Mouse (Mus musculus) hindbrain, embryonic 12.5 days (tissue): ENCODE data around the gene Nostrin. TPM values are rescaled to one million over a fixed set of nuclear protein-coding genes. Genes with fewer than 3 reads are reported as not detected.

Source experiments
- ATAC-seq: fragments of 200-750 bp; cut with Nextera tagmentation; 2 replicates; pipeline ENCODE4 v1.8.0; 2017; ENCODE audit warnings: moderate TSS enrichment; ENCODE audit not compliant: low FRiP score
- H3K27ac ChIP-seq: fragments of 300-500 bp; sonication (generic); 2 replicates; pipeline ENCODE4 v1.5.1; 2016; ENCODE audit warnings: mild to moderate bottlenecking
- H3K27me3 ChIP-seq: fragments of 300-500 bp; sonication (generic); 2 replicates; pipeline ENCODE4 v1.6.1; 2016; ENCODE audit warnings: mild to moderate bottlenecking
- H3K36me3 ChIP-seq: fragments of 300-500 bp; sonication (generic); 2 replicates; pipeline ENCODE4 v1.6.1; 2016; ENCODE audit warnings: mild to moderate bottlenecking
- H3K4me1 ChIP-seq: fragments of 300-500 bp; sonication (generic); 2 replicates; pipeline ENCODE4 v1.6.1; 2016
- H3K4me2 ChIP-seq: fragments of 300-500 bp; sonication (generic); replicated peaks from 2 replicates; pipeline ENCODE4 v1.6.1; 2016; ENCODE audit warnings: mild to moderate bottlenecking
- H3K4me3 ChIP-seq: fragments of 300-500 bp; sonication (generic); 2 replicates; pipeline ENCODE4 v1.5.1; 2016; ENCODE audit warnings: mild to moderate bottlenecking
- H3K9ac ChIP-seq: fragments of 300-500 bp; sonication (generic); 2 replicates; pipeline ENCODE4 v1.6.1; 2016; ENCODE audit warnings: mild to moderate bottlenecking, moderate library complexity
- H3K9me3 ChIP-seq: fragments of 300-500 bp; sonication (generic); replicated peaks from 2 replicates; pipeline ENCODE4 v1.6.1; 2016; ENCODE audit warnings: mild to moderate bottlenecking
- WGBS: fragments of 180-500 bp; shearing (Covaris S2); methylation state at CpG from one replicate; pipeline ENCODE4 v1.1.7; 2016; 5-methylcytosine and 5-hydroxymethylcytosine counted together
- polyA plus RNA-seq: library from polyadenylated mRNA; unstranded; fragments of >200 nt; fragmentation: Nextera tagmentation; extraction: Ambion mirVana; gene quantifications from 2 replicates; pipeline ENCODE4 v1.2.1, GENCODE M21; 2016

Gene Nostrin
- polyA plus RNA-seq, 1 experiment from 2014 or later, result 0.72 TPM

GRCm38 (mm10) chr2:69132046-69132445, 3.6 kb upstream of the Nostrin start:
- no peaks in the 10 kb centered on the region for H3K36me3 ChIP-seq
- no peaks in the 10 kb centered on the region for H3K27me3 ChIP-seq
- H3K9ac ChIP-seq, result no peak overlapping the region
- 61% methylated on average over 3 of the region's 3 CpGs for WGBS
- no peak overlapping the region for H3K27ac ChIP-seq
- H3K4me3 ChIP-seq, result no peak overlapping the region
- H3K9me3 ChIP-seq, result no peaks in the 10 kb centered on the region
- no peak for ATAC-seq
- H3K4me1 ChIP-seq, result peaks cover 13% of the 10 kb centered on the region
- H3K4me2 ChIP-seq, result no peak overlapping the region

DNA sequence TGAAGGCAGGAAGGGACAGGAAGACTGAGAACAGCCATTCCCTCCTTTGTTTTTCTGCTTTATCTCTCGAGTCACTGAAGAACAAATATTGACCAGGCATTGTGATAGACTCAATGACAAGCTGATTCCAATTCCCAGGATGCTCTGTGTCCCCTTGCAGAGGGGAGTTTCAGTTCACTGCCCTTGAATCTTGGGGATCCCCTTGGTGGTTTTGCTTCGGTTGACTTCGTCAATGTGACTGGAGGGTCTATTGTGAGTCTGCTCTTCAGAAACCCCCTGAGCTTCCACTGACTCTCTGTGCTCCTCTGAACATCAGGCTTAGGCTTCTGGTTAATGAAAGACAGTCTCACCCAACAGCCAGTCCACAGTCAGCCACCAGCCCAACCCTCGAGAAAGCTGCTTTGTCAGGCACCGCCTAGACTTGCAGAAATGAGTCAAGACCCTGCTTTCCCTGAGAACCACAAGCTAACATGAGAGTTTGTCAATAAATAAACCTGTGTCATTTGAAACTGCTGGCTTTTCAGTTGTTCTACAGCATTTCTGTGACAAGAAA, 3.0 kb upstream of the Nostrin start:
- Histone ChIP-seq H3K27ac (no peak overlapping the region), H3K9ac (no peak overlapping the region), H3K9me3 (no peaks in the 10 kb centered on the region), H3K27me3 (no peaks in the 10 kb centered on the region), H3K4me1 (peaks cover 13% of the 10 kb centered on the region), H3K36me3 (no peaks in the 10 kb centered on the region), H3K4me2 (no peak overlapping the region), H3K4me3 (no peak overlapping the region)
- 32% methylated on average over 5 of the region's 5 CpGs for WGBS
- no peak for ATAC-seq

DNA sequence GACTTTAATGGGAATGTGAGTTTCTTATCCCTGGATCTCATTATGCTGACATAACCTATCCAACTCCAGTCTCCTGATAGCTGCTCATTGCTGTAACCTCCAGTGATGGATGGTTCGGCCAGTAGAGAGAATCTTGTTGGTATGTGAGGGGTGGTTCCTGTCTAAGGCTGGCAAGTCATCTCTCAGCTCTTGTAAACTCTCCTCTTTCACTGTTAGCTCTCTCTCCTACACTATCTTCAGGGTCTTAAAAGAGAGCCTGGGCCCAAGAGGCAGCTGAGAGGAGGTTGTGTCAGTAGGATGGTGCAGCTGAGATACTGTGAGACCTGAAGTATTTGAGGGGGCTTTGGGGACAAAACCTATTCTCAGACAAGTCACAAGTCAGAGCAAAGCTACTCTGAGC, 1.4 kb upstream of the Nostrin start:
- Histone ChIP-seq H3K36me3 (no peaks in the 10 kb centered on the region), H3K27me3 (no peaks in the 10 kb centered on the region), H3K4me3 (no peak overlapping the region), H3K27ac (no peak overlapping the region), H3K4me1 (peaks cover 8% of the 10 kb centered on the region), H3K4me2 (no peak overlapping the region), H3K9ac (no peak overlapping the region), H3K9me3 (no peaks in the 10 kb centered on the region)
- no peak for ATAC-seq
- 83% methylated on average over 1 of the region's 1 CpGs for WGBS

DNA sequence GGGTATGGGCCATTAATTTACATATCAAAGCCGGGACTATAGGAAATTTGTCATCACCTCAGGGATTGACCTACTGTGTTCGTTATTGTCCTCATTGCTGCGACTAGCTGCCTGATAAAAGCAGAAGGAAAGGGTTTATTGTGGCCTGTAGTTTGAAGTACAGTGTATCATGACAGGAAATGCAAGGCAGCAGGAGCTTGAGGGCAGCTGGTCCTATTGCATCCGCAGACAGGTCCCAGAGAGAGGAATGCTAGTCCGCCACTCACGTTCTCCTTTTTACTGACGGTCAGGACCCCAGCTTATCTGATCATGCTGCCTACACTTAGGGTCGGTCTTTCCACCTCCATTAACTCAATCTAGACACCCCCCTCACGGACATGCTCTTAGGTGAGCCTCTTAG, 663 bp upstream of the Nostrin start:
- 0 out of 2 replicates have a peak, but pooled peaks cover under 1% of the 10 kb centered on the region for H3K4me1 ChIP-seq
- H3K4me3 ChIP-seq, result no peak overlapping the region
- H3K4me2 ChIP-seq, result no peak overlapping the region
- H3K27ac ChIP-seq, result no peak overlapping the region
- no peak overlapping the region for H3K9ac ChIP-seq
- H3K36me3 ChIP-seq, result no peaks in the 10 kb centered on the region
- 78% methylated on average over 9 of the region's 9 CpGs for WGBS
- no peak for ATAC-seq
- no peaks in the 10 kb centered on the region for H3K27me3 ChIP-seq
- H3K9me3 ChIP-seq, result no peaks in the 10 kb centered on the region

- ATAC-seq, result no peak
- 92% methylated on average over 10 of the region's 10 CpGs for WGBS
- no peak overlapping the region for H3K4me2 ChIP-seq
- H3K9ac ChIP-seq, result no peak overlapping the region
- H3K9me3 ChIP-seq, result no peaks in the 10 kb centered on the region
- H3K27me3 ChIP-seq, result no peaks in the 10 kb centered on the region
- H3K36me3 ChIP-seq, result no peaks in the 10 kb centered on the region
- no peak overlapping the region for H3K4me3 ChIP-seq
- no peak overlapping the region for H3K27ac ChIP-seq
- H3K4me1 ChIP-seq, result no peaks in the 10 kb centered on the region
Observed at GRCm38 (mm10) chr2:69137406-69138084, 1.9 kb downstream of the Nostrin start.

GRCm38 (mm10) chr2:69138759-69139158, 3.2 kb downstream of the Nostrin start:
- no peak for ATAC-seq
- no peak overlapping the region for H3K27ac ChIP-seq
- no peaks in the 10 kb centered on the region for H3K4me1 ChIP-seq
- no peaks in the 10 kb centered on the region for H3K27me3 ChIP-seq
- H3K36me3 ChIP-seq, result no peaks in the 10 kb centered on the region
- H3K9me3 ChIP-seq, result no peaks in the 10 kb centered on the region
- H3K4me3 ChIP-seq, result no peak overlapping the region
- H3K4me2 ChIP-seq, result no peak overlapping the region
- no peak overlapping the region for H3K9ac ChIP-seq
- WGBS, result 84% methylated on average over 4 of the region's 4 CpGs

GRCm38 (mm10) chr2:69140215-69140614, 4.6 kb downstream of the Nostrin start:
- no peak overlapping the region for H3K27ac ChIP-seq
- no peak for ATAC-seq
- 68% methylated on average over 2 of the region's 2 CpGs for WGBS
- no peak overlapping the region for H3K4me2 ChIP-seq
- no peaks in the 10 kb centered on the region for H3K27me3 ChIP-seq
- no peak overlapping the region for H3K9ac ChIP-seq
- H3K4me1 ChIP-seq, result no peaks in the 10 kb centered on the region
- H3K4me3 ChIP-seq, result no peak overlapping the region
- H3K36me3 ChIP-seq, result no peaks in the 10 kb centered on the region
- H3K9me3 ChIP-seq, result no peaks in the 10 kb centered on the region

DNA sequence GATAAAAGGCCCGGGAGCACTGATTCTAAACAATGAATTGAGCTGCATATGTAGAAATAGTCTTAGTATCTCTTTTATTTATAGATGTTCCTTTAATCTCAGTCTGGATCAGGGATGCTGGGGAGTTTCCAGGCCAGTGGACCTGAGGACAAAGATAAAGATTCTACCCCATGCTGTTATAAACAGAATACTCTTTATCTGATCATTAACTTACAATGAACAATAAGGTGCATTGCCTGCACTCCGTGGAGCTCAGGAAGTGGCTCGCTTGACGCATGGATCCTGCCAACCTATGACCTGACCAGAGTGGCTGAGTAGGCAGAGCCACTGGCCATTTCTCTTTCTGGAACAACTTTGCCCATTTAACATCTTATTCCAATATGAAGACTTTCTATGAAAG, 5.2 kb downstream of the Nostrin start:
- Histone ChIP-seq H3K27me3 (no peaks in the 10 kb centered on the region), H3K4me3 (no peak overlapping the region), H3K36me3 (no peaks in the 10 kb centered on the region), H3K9ac (no peak overlapping the region), H3K4me1 (no peaks in the 10 kb centered on the region), H3K9me3 (no peaks in the 10 kb centered on the region), H3K4me2 (no peak overlapping the region), H3K27ac (no peak overlapping the region)
- WGBS, result 54% methylated on average over 4 of the region's 4 CpGs
- no peak for ATAC-seq

- Histone ChIP-seq H3K4me1 (no peaks in the 10 kb centered on the region), H3K9ac (no peak overlapping the region), H3K9me3 (no peaks in the 10 kb centered on the region), H3K27me3 (no peaks in the 10 kb centered on the region), H3K4me3 (no peak overlapping the region), H3K27ac (no peak overlapping the region), H3K36me3 (no peaks in the 10 kb centered on the region), H3K4me2 (no peak overlapping the region)
- no peak for ATAC-seq
- 84% methylated on average over 3 of the region's 3 CpGs for WGBS
Observed at GRCm38 (mm10) chr2:69148691-69149090, 13.1 kb downstream of the Nostrin start.

DNA sequence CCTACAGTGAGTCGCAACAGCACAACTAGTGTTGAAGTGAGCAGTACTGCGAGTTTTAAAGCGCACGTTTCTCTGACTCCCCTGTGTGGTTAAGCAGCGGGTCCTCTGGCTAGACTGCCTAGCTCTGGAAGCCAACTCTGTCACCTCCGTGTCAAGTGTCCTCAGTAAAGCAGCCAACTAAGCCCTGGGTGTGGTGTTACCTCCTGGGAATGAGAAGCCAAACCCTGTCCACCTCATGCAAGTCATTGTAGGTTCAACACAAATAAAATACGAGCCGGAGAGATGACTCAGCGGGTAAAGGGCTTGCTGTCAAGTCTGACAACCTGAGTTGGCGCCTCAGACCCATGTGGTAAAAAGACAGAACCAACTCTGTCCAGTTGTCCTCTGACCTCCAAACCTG, 13.6 kb downstream of the Nostrin start:
- no peak overlapping the region for H3K9ac ChIP-seq
- WGBS, result 93% methylated on average over 10 of the region's 10 CpGs
- ATAC-seq, result no peak
- H3K9me3 ChIP-seq, result no peaks in the 10 kb centered on the region
- H3K4me1 ChIP-seq, result no peaks in the 10 kb centered on the region
- H3K27ac ChIP-seq, result no peak overlapping the region
- H3K36me3 ChIP-seq, result no peaks in the 10 kb centered on the region
- H3K4me3 ChIP-seq, result no peak overlapping the region
- H3K4me2 ChIP-seq, result no peak overlapping the region
- no peaks in the 10 kb centered on the region for H3K27me3 ChIP-seq

- H3K36me3 ChIP-seq, result no peaks in the 10 kb centered on the region
- H3K4me2 ChIP-seq, result no peak overlapping the region
- no peaks in the 10 kb centered on the region for H3K4me1 ChIP-seq
- ATAC-seq, result no peak
- H3K9ac ChIP-seq, result no peak overlapping the region
- H3K9me3 ChIP-seq, result no peaks in the 10 kb centered on the region
- WGBS, result 70% methylated on average over 5 of the region's 5 CpGs
- H3K27me3 ChIP-seq, result no peaks in the 10 kb centered on the region
- no peak overlapping the region for H3K4me3 ChIP-seq
- H3K27ac ChIP-seq, result no peak overlapping the region
Observed at GRCm38 (mm10) chr2:69150841-69151240, 15.2 kb downstream of the Nostrin start.

DNA sequence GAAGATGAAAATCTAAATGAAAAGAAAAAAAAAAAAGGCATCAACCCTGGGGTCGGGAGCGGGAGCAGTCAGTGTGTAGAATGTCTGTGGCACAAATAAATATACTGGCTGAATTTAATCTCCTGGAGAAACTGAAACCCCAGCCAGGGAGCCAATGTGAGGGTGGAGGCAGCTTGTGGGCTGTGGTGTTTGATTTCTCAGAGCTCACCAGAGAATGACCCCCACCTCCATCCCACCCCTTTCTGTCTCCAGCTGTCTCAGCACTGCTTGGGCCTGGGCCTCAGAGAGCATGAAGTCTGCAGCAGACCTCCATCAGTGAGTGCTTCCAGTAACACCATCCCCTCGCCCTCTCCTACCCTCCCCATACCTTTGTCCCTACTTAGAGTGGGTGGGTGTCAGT, 20.3 kb downstream of the Nostrin start:
- no peak overlapping the region for H3K9ac ChIP-seq
- H3K36me3 ChIP-seq, result no peaks in the 10 kb centered on the region
- WGBS, result 65% methylated on average over 3 of the region's 3 CpGs
- no peaks in the 10 kb centered on the region for H3K9me3 ChIP-seq
- H3K4me1 ChIP-seq, result no peaks in the 10 kb centered on the region
- H3K4me3 ChIP-seq, result no peak overlapping the region
- no peak overlapping the region for H3K4me2 ChIP-seq
- ATAC-seq, result no peak
- no peak overlapping the region for H3K27ac ChIP-seq
- H3K27me3 ChIP-seq, result no peaks in the 10 kb centered on the region

DNA sequence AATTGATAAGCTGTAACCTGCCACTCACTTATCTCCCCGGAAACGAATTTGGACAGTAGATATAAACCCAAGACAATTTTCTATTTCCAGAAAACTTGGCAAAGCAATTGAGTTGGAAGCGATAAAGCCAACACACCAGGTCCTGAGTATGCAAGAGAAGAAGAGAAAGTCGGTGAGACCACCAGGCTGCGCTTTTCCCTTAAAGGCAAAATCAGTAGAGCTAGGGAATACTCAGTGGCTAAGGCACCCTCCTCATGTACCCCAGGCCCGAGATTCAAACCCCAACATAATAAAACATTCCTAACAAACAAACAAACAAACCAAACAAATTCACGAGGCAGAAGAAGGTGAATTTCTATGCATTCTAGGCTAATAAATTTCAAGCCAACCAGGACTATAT, 20.7 kb downstream of the Nostrin start:
- no peaks in the 10 kb centered on the region for H3K9me3 ChIP-seq
- H3K4me1 ChIP-seq, result no peaks in the 10 kb centered on the region
- H3K4me2 ChIP-seq, result no peak overlapping the region
- no peak overlapping the region for H3K9ac ChIP-seq
- no peaks in the 10 kb centered on the region for H3K36me3 ChIP-seq
- H3K4me3 ChIP-seq, result no peak overlapping the region
- H3K27me3 ChIP-seq, result no peaks in the 10 kb centered on the region
- 71% methylated on average over 7 of the region's 7 CpGs for WGBS
- no peak for ATAC-seq
- H3K27ac ChIP-seq, result no peak overlapping the region
